Mouse (Mus musculus) embryonic fibroblast, embryonic 13.5 days (primary cell): Measurements from ENCODE around the gene Leap2.

Experiments used
- CTCF ChIP-seq: IDR thresholded peaks from 2 replicates; pipeline ENCODE4 v1.5.1; 2011; ENCODE audit warnings: mild to moderate bottlenecking, control low read depth, low read length, moderate library complexity, borderline replicate concordance; ENCODE audit not compliant: insufficient read depth
- POLR2A ChIP-seq: IDR thresholded peaks from 2 replicates; pipeline ENCODE4 v1.6.1; 2011; ENCODE audit warnings: low read depth, mild to moderate bottlenecking, control low read depth, low read length, moderate library complexity

- TF ChIP-seq POLR2A, result no peak
- no peak for TF ChIP-seq CTCF
Observed at GRCm38 (mm10) chr11:53447996-53448395, 25.0 kb upstream of the Leap2 start.
